Mouse (Mus musculus) cerebellum, postnatal 36 days (tissue): ENCODE results near the gene Lurap1l.

Source experiments
- DNase-seq, 2 experiments: peaks; one replicate each; pipeline ENCODE4 v3.0.0; 2021 to 2022; ENCODE audit warnings: mixed read lengths in 2 of 2

The Lurap1l gene

DNA sequence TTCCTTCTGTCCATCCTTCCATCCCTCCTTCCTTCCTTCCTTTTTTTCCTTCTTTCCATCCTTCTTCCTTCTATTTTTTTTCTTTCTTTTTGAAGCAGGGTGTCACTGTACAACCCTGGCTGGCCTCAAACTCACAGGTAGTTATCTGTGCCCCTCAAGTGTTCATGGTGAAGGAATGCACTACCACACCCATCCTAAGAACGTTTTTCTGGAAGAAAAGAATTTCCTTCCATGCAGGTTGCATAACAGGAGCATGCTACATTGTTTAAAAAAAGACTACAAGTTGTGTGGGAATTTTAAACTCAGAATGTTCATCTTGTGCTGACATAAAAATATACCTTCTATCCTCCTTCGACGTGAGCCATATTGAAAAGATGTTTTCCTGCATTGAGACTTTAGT lies 7.4 kb downstream of the Lurap1l start:
- DNase-seq = no peak

DNA sequence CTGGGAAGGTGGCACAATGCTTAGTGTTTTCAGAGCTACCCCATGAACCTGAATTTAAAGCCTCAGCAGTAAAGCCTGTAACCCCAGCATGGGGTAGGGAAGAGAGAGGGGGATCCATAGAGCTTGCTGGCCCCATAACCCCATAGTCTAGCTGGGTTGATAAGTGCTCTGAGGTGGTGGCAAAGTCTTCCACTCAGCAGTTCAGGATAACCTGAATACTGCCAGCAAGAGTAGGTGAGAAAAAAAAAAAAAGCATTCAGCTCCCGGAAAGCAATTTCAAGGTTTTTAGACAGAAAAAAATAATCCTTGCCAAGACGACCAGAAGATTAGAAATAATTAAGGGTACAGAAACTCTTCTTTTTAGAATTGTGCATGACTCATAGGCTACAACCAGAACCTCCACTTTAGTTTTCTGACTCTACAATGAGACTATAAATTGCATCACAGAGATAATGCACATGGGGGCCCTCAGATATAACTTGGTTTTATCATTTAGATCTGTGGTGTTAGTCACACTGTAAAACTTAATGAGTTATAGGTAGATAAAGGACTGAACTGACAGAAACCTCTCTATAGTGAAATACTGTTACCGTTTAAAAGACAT lies 8.2 kb downstream of the Lurap1l start:
- no peak for DNase-seq

DNA sequence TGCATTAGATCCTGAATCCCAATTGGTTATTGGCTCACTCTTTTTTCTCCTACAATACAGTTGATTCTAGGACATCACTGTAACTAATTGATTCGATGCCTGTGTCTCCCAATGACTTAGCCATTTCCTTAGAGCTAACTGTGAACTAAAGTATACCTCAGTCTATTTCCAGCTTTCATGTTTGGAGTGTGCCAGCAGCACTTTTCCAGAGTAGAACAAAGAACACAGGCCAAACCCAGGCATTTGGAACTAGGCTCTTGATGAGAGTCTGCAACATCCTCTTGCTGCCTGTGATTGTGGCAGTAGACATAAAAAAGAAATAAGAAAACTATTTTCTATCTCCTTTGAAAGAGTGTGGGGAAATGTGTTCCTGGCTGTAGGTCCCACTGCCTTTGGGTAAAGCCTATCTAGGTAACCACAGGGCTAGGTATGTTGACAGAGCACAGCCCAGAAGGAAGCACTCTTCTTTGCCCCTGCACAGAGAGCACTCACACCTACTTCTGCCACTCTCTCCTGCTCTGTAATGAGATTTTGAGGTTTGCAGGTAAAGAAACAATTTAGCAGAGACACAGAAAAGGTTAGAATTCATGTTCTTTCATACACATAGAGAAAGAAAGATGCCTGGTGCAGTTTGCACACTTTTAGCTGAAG lies 8.9 kb downstream of the Lurap1l start:
- no peak for DNase-seq

DNA sequence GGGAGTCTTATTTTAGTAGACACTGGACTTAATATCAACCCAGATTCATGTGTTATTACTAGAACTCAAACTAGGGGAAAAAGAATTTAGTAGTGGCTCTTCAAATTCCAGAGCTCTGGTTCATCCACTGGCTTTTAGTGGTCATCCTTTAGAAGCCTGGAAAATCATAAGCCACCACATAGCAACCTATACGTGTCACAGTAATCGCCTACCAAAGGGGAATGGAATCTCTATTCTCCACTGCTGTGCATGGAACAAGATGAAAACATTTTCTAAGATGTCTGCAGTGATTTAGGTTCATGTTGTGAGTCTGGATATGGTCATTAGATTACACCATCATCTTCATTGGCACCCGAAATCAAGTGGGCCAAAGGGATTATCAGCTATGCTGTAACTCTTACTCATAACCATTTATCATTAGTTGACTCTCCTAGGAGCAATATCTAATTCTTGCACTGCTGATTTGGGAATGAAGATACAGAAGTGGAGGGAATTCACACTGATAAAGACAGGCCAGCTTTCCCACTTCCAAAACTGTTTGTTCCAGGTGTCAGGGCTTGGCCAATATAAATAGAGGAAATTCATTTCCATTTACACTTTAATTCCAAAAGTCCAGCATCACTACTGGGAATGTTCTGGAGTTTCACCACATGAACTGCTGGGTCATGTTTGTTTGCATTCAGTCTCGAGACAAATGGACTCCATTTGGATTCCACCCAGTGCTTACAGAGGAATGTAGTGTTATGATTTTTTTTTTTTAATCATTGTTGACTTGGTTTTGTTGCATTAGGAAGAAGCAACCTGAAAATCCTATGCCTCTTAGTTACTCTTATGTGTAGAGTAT lies 11.4 kb downstream of the Lurap1l start:
- DNase-seq = no peak

DNA sequence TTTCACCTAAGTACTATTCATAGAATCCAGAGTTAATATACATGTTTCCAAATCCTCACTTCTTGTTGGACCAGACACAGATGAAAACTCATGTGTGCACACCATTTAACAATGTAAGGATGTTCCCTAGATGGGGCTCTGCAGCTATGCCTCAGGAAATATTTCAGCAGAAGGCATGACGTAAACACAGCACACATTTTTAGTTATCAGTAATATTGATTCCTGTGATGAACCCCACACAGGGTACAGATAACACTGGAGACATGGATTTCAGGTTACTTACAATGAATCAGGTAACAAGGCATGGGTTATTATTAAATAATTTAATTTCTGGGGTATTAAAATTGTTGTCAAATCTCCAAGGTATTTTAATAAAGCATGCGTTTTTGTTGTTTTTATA lies 12.2 kb downstream of the Lurap1l start:
- no peak for DNase-seq

DNA sequence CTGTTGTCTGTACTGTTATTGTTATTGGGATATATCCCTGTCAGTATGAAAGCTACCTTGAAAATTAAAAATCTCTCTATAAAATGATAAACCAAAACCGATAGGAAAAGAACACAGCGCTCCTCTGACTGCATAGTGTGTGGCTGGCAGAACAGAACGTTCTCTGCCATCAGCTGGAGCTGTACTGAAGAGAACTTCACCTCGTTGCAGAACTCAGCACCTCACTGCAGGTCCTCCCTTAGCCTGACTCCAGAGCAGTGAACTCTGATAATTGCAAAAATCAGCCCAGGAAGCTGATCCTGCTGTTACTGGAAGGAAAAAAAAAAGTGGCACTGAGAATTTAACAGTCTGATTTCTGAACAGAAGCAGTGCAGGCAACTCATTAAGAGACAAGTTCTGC lies 14.4 kb downstream of the Lurap1l start:
- no peak for DNase-seq

DNA sequence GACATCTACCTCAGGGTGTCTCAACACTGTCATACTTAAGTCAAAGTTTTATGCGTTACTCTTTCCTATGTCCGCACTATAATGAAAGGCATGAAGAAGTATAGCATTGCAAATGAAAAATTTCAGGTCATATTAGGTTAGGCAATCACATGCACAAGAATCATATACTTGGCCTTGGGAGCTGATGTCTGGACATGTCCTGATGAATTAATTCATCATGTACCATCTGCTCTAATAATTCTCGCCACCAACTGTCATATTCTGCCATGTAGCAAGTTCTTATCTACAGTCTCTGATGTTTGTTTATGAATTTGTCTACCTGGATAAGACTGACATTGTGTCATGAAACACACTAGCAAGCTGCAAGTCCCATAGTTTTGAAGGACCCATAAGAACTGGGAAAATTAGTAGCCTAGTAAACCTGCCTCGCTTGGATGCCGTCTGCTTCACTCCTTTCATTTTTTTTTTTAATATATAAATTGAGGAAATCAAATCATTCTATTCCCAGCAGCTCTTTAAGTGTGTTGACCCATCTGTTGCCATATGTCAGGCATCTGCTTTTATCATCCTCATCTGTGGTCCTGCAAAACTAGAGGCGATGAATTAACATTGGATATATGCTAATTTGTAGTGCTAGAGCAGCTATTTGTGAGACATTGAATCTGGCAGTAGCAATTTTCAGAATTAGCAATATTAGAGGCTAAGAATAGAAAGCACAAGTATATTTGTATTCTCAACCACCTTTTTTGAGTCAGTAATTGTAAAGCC lies 15.5 kb downstream of the Lurap1l start:
- no peak for DNase-seq

DNA sequence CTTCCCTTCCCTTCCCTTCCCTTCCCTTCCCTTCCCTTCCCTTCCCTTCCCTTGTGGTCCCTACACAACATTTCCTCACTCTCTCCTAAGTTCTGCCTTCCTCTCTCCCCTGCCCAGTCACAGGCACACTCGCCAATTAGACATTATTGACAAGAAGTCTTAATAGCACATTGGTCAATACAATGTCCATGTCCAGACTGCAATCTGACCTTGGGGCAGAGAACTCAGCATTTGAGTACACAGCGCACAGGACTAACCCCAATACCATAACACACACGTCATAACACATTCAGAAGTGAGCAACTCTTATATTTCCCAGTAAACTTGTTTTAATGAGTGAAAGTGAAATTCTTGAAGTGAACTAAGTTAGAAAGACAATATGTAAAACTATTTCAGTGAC lies 24.3 kb downstream of the Lurap1l start:
- no peak for DNase-seq

DNA sequence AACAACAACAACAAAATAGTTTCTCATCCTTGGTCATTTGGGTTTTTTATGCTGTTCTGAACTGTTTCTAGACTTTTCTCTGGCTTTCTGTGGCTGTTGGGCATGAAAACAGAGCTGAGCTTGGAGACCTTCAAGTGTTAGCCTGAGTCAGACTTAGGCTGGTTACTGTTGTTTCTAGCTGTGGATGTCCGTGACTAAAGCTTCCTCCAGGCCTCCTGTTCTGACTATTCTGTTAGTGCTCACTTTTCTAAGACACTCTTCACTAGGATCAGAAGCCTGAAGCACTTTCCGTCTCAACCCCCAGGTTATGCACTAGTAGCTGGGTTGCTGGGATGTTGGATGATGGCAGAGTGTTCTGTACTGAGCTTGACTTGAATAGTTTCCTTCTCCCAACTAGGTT lies 28.7 kb downstream of the Lurap1l start:
- no peak for DNase-seq

DNA sequence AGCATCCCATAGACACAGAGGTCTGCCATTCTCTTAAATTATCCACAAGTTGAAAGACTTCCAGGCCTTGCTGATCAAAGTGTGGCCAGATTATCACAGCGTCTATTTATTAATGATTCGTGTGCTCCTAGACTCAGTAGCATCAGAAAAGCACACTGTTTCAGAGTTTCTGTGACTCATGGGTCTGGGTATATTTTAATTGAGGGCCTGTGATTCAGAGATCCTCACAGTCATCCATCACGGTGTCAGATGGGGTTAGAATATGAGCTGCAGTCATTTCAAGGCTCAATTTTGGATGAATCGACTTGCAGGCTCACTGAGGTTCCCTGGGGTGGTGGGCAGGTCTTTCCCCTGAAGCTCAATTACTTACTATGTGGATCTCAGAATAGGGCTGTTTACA lies 30.5 kb downstream of the Lurap1l start:
- no peak for DNase-seq

DNA sequence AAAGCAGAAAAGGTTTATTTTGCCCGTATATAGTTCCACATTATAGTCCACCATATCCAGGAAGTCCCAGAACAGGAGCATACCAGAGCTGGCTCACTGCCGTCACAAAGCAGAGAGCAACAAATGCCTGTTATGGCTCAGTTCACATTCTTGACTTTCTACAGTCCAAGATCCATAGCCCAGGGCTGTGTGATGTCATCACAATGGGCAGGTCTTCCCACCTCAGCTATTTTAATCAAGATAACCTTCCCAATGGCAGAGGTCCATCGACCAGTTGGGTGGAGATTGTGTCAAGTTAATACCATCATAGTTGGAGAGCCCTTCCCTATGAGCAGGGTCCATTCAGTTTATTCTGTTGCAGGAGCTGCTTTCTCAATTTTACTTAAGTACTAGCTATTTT lies 31.5 kb downstream of the Lurap1l start:
- DNase-seq = no peak

DNA sequence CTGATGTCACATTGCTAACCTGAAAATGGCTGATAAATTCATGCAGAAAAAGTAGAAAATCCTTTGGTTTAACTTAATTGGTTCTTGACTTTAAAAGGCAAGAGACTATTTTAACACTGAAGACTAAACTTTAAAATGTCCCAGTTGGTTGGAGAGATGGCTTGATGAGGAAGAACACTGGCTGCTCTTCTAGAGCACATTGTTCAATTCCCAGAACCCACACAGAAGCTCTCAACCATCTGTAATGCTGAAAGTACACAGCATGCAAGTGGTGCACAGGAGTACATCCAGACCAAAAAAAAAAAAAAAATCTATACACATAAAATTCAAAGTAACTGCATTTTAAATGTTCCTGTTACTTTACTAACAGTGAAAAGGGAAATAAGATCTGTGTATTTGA lies 34.2 kb downstream of the Lurap1l start:
- DNase-seq = no peak

DNA sequence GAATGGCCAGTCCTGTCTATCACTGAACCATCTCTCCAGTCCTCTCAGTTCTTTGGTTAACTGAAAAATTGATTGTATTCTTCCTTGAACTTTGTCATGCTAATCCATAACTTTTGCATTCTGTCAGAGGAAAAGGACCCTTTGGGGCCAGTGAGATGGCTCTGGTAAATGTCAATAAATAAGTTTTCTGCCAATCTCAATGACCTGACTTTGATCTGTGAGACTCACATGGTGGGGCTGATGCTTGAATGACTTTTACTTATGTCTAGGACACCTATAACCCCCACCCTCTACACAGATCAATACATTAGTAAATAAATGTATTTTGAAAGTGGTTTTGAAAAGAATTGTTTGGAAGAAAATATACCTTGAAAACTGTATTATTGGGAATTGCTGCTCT lies 38.7 kb downstream of the Lurap1l start:
- no peak for DNase-seq

DNA sequence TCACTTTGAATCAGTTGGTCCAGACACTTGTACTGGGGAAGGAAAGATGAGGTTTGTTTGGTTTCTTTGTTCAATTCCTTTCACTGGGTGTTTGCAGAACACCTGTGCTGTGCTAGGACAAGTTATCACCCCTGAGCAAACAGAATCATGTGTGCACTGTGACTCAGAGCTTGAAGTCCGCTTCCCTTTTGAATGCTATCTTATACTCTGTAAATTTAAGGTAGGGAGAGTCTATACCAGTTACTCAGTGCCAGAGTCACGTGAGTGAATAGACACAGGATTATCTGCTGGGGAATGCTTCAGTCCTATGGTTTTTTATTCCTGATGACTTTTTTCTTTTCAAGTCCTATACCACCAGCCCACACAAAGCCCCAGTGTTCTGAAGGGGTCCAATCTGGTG lies 39.3 kb downstream of the Lurap1l start:
- DNase-seq = no peak

DNA sequence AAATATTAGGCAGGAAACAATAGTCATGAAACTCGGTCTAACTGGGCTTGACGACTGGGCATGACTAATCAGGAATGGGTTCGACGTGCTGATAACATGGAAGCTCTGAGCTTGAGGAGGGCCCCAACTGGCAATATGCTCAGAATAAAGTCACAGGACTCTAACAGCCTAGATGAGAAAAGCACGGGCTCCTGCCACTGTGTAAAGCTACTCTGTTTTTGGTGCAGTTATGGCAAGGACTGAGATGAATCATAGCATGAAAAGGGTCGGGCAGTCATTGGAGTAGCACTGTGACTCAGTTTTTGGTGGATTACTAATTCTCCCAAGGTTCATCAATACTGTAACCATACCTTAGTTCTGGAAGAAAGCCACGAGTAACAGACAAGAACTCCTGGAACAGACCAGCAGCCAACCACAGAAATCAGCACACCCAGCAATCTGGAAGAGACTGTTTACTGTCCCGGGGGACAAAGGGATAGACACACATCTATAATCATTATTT lies 39.9 kb downstream of the Lurap1l start:
- no peak for DNase-seq

DNA sequence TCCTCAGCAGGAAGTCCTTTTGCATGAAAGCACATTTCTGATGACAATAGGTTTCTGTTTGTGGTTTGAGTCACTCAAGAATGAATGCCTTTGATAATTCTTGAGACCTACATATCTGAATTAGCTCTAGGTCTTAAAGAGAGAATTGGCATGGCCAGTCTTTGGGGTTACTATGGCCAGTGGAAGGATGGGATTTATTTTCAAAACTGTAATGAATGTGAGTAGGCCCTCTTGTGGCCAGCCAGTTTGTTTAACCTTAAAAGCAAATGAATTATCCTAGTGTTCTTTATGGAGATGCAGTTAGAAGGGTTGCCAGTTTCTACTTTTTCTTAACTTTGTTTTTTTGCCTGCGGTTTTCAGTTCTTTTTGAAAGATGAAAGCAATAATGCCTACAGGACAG lies 42.2 kb downstream of the Lurap1l start:
- DNase-seq = no peak

DNA sequence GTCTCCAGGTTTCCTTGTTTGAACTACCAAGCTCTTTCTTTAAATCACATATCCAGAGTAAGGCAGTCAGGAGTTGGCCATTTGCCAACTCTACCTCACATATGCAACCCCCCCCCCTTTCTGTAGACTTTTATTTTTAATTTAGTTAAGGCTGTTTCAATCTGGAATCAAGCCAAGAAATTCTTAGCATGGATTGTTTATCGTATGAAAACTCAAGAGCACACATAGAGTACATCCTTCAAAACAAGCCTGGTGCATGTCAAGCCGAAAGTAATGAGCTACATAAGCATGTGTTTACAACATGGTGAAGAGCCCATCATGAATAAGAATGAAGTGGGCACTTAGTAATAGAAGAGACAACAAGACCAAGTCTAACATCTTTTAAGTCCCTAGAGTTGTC lies 45.5 kb downstream of the Lurap1l start:
- DNase-seq = no peak

DNA sequence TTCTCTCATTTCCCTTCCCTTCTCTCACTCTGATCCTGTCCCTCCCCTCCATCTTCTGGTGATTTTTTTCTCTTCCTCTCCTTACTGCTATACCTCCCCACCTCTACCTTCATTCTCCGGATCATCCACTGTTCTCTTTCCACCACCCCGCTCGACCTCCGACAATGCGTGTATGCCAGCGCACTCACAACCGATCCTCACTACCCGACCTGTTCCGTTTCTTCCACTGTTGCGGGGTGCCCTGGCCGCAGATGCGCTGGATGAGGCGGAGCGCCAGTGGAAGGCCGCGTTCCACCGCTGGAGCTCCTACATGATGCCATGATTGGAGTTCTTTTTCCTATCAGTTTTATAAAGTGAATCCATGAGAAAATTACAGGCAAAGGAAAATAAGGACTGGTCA lies 57.1 kb downstream of the Lurap1l start:
- DNase-seq = no peak

DNA sequence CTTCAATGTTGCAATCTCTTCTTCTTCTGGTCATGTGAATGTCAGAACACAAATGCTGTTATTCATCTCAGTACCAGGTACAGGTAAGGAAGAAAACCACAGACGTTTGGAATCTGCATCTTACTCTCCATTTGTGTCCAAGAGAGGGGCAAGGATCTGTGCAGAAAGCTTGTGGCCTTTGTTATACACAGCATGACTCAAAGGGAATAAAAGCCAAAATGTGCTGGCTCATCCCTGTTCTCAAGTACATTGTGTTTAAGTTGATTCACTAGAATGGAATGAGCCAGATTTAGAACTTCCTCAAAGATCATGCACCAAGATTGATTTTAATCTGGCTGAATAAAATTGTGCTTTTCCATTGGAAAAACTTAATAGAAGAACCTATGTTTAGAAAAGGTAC lies 61.4 kb downstream of the Lurap1l start:
- DNase-seq = no peak

DNA sequence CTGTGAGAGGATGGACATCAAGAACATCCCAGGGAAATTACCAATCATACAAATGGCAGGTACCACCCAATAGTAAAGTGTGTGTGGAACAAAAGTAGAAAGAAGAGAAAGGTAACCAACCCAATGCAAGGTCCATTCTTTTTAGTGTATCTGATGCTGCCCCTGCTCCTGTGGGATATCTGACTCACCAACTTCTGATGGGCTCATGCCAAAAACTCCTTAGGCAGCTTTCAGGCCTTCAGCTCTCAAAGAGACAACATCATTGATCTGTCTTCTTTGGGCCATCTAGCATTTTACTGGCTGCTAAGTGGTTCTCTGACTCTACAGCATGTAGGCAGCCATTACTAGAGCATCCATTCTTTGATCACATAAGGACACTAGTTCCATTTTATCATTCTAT lies 63.5 kb downstream of the Lurap1l start:
- no peak for DNase-seq

DNA sequence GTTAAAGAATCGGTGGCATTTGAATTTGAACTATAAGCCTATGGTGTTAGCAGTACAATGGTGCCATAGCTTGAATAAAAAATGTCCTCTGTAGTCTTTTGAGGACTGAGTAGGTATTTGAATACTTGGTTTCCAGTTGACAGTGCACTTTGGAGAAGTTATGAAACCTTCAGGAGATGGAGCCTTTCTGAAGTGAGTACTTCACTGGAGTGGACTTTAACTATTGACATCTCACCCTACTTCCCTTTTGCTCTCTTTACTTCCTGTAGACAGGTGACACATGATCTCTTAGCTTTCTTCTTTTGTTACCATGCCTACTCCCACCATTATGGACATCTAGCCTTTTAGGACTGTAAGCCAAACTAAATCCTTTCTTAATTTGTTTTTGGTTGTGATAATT lies 80.4 kb downstream of the Lurap1l start:
- no peak for DNase-seq

DNA sequence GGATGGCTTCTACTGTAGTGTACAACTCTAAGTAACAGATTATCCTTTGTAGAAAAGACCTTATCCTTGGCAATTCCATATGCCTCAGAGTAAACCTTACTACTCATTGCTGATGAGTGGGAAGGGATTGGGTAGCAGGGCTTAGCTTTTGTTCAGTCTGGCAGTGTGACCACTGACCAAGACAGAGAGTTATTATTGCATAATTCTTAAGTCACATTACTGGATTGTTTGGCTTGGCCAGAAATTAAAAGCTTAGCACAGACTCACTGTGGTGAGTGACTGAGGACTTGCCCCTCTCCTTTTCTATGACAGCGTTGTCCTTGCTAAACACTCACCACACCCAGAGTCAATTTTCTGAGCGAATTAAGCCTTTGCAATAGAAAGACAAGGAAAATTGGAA lies 93.1 kb downstream of the Lurap1l start:
- no peak for DNase-seq
